ENCODE assay signal across 28 mouse cellular contexts in the genomic region with DNA sequence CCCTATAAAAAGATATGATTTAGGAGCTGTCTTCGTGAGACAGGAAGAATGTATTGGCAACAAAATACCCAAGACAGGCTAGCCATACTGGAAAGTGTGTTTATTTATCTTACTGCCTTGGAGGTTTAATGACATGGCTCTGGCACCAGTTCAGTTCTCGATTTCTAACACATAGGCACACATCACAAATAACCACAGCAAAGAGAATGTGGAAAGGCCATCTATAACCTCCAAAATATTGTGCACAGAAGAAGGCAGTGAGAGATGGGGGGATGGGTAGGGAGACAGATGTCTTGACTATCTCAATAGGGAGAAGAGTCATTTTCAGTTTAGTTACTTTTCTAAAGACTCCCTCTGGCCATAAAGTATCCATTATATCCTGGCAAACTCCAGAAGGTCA.
"Had no signal": no experiment of that assay in that cellular context is flagged by ENCODE, and none has a peak within 500 bp of the region (broad histone marks: within the 10 kb centered on the region; RNA-seq: fewer than 3 reads in every experiment).

No protein-coding gene starts in this region.

- DNase-seq: cerebellum, adult 18-20 months; cerebellum, adult 2 months; cerebellum, adult 8-10 months; cerebellum, adult 9-10 months; cerebellum, adult 9-11 months; cerebellum, postnatal 10 days; cerebellum, postnatal 14 days; cerebellum, postnatal 25 days; cerebellum, postnatal 36 days; embryo, embryonic 11 days; forebrain, postnatal 0 days; gastrocnemius, adult 2 months; gastrocnemius, postnatal 10 days; gastrocnemius, postnatal 14 days; gastrocnemius, postnatal 25 days; gastrocnemius, postnatal 36 days; heart, adult 11 months had no signal

- H3K4me3 ChIP-seq: embryonic facial prominence, embryonic 10.5 days; embryonic facial prominence, embryonic 12.5 days; embryonic facial prominence, embryonic 13.5 days; embryonic facial prominence, embryonic 15.5 days; erythroblast, embryonic 14.5 days; forebrain, embryonic 10.5 days; forebrain, embryonic 12.5 days; forebrain, embryonic 13.5 days; forebrain, embryonic 15.5 days; gastrocnemius, adult 2 months had no signal

- H3K9me3 ChIP-seq: embryonic facial prominence, embryonic 10.5 days; embryonic facial prominence, embryonic 12.5 days; embryonic facial prominence, embryonic 13.5 days; embryonic facial prominence, embryonic 15.5 days; forebrain, embryonic 10.5 days; forebrain, embryonic 12.5 days; forebrain, embryonic 13.5 days; forebrain, embryonic 15.5 days had no signal

- H3K4me1 ChIP-seq: embryonic facial prominence, embryonic 10.5 days; embryonic facial prominence, embryonic 12.5 days; embryonic facial prominence, embryonic 13.5 days; embryonic facial prominence, embryonic 15.5 days; forebrain, embryonic 10.5 days; forebrain, embryonic 12.5 days; forebrain, embryonic 13.5 days; forebrain, embryonic 15.5 days had no signal

- ATAC-seq: forebrain, embryonic 13.5 days; forebrain, embryonic 14.5 days; forebrain, embryonic 15.5 days; forebrain, embryonic 16.5 days; forebrain, postnatal 0 days had no signal

- H3K4me2 ChIP-seq: embryonic facial prominence, embryonic 12.5 days; embryonic facial prominence, embryonic 13.5 days; embryonic facial prominence, embryonic 15.5 days; forebrain, embryonic 12.5 days; forebrain, embryonic 13.5 days; forebrain, embryonic 15.5 days had no signal

- H3K9ac ChIP-seq: embryonic facial prominence, embryonic 12.5 days; embryonic facial prominence, embryonic 13.5 days; embryonic facial prominence, embryonic 15.5 days; forebrain, embryonic 12.5 days; forebrain, embryonic 13.5 days; forebrain, embryonic 15.5 days; forebrain, postnatal 0 days had no signal

- H3K27me3 ChIP-seq: embryonic facial prominence, embryonic 12.5 days; embryonic facial prominence, embryonic 13.5 days; embryonic facial prominence, embryonic 15.5 days; forebrain, embryonic 12.5 days; forebrain, embryonic 13.5 days; forebrain, embryonic 15.5 days had no signal

- H3K27ac ChIP-seq: embryonic facial prominence, embryonic 10.5 days; embryonic facial prominence, embryonic 12.5 days; embryonic facial prominence, embryonic 13.5 days; embryonic facial prominence, embryonic 15.5 days; forebrain, embryonic 10.5 days; forebrain, embryonic 12.5 days; forebrain, embryonic 13.5 days; forebrain, embryonic 15.5 days; gastrocnemius, adult 2 months had no signal

- H3K36me3 ChIP-seq: embryonic facial prominence, embryonic 10.5 days; embryonic facial prominence, embryonic 12.5 days; embryonic facial prominence, embryonic 13.5 days; embryonic facial prominence, embryonic 15.5 days; forebrain, embryonic 10.5 days; forebrain, embryonic 12.5 days; forebrain, embryonic 15.5 days had no signal
